25 mouse cellular contexts compared by ENCODE assay signal in the genomic region with DNA sequence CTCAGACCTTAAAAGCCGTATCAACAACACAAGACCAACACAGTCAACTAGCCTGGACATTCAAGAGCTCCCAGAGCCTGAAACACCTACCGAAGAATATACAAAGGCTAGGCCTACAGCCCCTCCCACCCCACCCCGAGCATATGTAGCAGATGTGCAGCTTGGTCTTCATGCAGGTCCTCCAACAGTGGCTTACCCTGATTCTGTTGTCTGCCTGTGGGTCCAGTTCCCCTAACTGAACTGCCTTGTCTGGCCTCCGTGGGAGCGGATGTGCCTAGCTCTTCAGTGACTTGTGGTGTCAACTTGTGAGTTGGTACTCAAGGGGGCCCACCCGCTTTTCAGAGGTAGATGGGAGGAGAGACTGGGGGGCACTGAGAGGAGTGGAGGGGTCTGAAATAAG.
"Had no signal": no experiment of that assay in that cellular context is flagged by ENCODE, and none has a peak within 500 bp of the region (broad histone marks: within the 10 kb centered on the region; RNA-seq: fewer than 3 reads in every experiment).

No protein-coding gene starts in this region.

- H3K9ac ChIP-seq: embryonic facial prominence, embryonic 12.5 days; embryonic facial prominence, embryonic 13.5 days; embryonic facial prominence, embryonic 15.5 days; forebrain, embryonic 12.5 days; forebrain, embryonic 13.5 days; forebrain, embryonic 15.5 days; forebrain, postnatal 0 days had no signal

- H3K4me3 ChIP-seq: embryonic facial prominence, embryonic 10.5 days; embryonic facial prominence, embryonic 12.5 days; embryonic facial prominence, embryonic 13.5 days; embryonic facial prominence, embryonic 15.5 days; erythroblast, embryonic 14.5 days; forebrain, embryonic 10.5 days; forebrain, embryonic 12.5 days; forebrain, embryonic 13.5 days; forebrain, embryonic 15.5 days; gastrocnemius, adult 2 months; heart, adult 2 months had no signal

- H3K4me1 ChIP-seq: embryonic facial prominence, embryonic 10.5 days; embryonic facial prominence, embryonic 12.5 days; embryonic facial prominence, embryonic 13.5 days; embryonic facial prominence, embryonic 15.5 days; forebrain, embryonic 10.5 days; forebrain, embryonic 12.5 days; forebrain, embryonic 13.5 days; forebrain, embryonic 15.5 days had no signal

- H3K27ac ChIP-seq: embryonic facial prominence, embryonic 10.5 days; embryonic facial prominence, embryonic 12.5 days; embryonic facial prominence, embryonic 13.5 days; embryonic facial prominence, embryonic 15.5 days; forebrain, embryonic 10.5 days; forebrain, embryonic 12.5 days; forebrain, embryonic 13.5 days; forebrain, embryonic 15.5 days; gastrocnemius, adult 2 months; heart, adult 2 months had no signal

- H3K36me3 ChIP-seq: embryonic facial prominence, embryonic 10.5 days; embryonic facial prominence, embryonic 12.5 days; embryonic facial prominence, embryonic 13.5 days; embryonic facial prominence, embryonic 15.5 days; forebrain, embryonic 10.5 days; forebrain, embryonic 12.5 days; forebrain, embryonic 15.5 days had no signal

- H3K9me3 ChIP-seq: embryonic facial prominence, embryonic 10.5 days; embryonic facial prominence, embryonic 12.5 days; embryonic facial prominence, embryonic 13.5 days; embryonic facial prominence, embryonic 15.5 days; forebrain, embryonic 10.5 days; forebrain, embryonic 12.5 days; forebrain, embryonic 13.5 days; forebrain, embryonic 15.5 days had no signal

- DNase-seq: cerebellum, adult 9-10 months; cerebellum, adult 9-11 months; cerebellum, postnatal 10 days; cerebellum, postnatal 14 days; cerebellum, postnatal 25 days; cerebellum, postnatal 36 days; embryo, embryonic 11 days; forebrain, postnatal 0 days; gastrocnemius, adult 2 months; gastrocnemius, postnatal 10 days; gastrocnemius, postnatal 14 days; gastrocnemius, postnatal 25 days; gastrocnemius, postnatal 36 days; heart, adult 11 months; heart, adult 18-20 months; heart, adult 2 months had no signal

- H3K27me3 ChIP-seq: embryonic facial prominence, embryonic 12.5 days; embryonic facial prominence, embryonic 13.5 days; embryonic facial prominence, embryonic 15.5 days; forebrain, embryonic 12.5 days; forebrain, embryonic 13.5 days; forebrain, embryonic 15.5 days had no signal

- H3K4me2 ChIP-seq: embryonic facial prominence, embryonic 12.5 days; embryonic facial prominence, embryonic 13.5 days; embryonic facial prominence, embryonic 15.5 days; forebrain, embryonic 12.5 days; forebrain, embryonic 13.5 days; forebrain, embryonic 15.5 days had no signal
